Mouse (Mus musculus): Measurements from ENCODE around the gene Cirbp. TPM values are rescaled to one million over a fixed set of nuclear protein-coding genes. Genes with fewer than 3 reads are reported as not detected.
"Not testable (repeated sequence)": the region's sequence is repeated elsewhere in the genome, so short reads cannot be mapped to it uniquely, and the experiment has no call there.

Gene Cirbp
- polyA plus RNA-seq, 1 experiment from 2014 or later: 295 TPM

DNA sequence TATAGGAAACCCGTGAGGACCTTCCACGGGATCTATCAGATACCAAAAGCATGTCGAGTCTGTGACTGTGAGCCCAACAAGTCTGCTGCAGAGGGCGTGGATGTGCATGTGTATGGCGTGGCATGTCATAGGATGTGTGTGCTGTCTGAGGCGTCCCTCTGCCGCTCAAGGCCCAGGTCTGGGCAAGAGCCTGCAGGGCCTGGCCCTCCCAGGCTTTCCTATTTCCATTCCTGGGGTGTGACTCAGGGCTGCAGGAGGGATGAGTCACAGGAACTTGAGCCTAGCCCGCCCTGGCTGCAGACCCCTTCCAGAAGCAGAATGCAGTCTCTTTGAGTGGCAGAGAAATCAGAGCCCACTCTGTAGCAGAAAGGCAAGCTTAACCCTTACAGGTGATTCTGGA lies 2.1 kb upstream of the Cirbp start:
- peaks cover 1% of the 10 kb centered on the region; the same call in 1 of the 2 replicates for H3K36me3 ChIP-seq (ENCODE audit: control insufficient read depth, insufficient read depth, low read length)
- DNase-seq: no peak
- no peaks in the 10 kb centered on the region for H3K9me3 ChIP-seq (ENCODE audit: control insufficient read depth, low read length)
- ATAC-seq (ENCODE audit: low FRiP score, low TSS enrichment): no peak
- H3K27ac ChIP-seq (replicated peaks; ENCODE audit: low read depth, low read length): no peak overlapping the region
- WGBS: 76% methylated on average over 8 of the region's 8 CpGs
- H3K4me2 ChIP-seq (ENCODE audit: low read length): peak overlapping the region; percentile 81
- H3K9ac ChIP-seq (replicated peaks; ENCODE audit: low read length): peak overlapping the region; percentile 57; the same call in 1 of the 2 replicates
- H3K4me1 ChIP-seq (ENCODE audit: control insufficient read depth, insufficient read depth, low read length): peaks cover 42% of the 10 kb centered on the region
- no peak overlapping the region for H3K4me3 ChIP-seq (replicated peaks; ENCODE audit: low read depth, low read length)
- no peaks in the 10 kb centered on the region for H3K27me3 ChIP-seq (ENCODE audit: control insufficient read depth, insufficient read depth, low read length)

DNA sequence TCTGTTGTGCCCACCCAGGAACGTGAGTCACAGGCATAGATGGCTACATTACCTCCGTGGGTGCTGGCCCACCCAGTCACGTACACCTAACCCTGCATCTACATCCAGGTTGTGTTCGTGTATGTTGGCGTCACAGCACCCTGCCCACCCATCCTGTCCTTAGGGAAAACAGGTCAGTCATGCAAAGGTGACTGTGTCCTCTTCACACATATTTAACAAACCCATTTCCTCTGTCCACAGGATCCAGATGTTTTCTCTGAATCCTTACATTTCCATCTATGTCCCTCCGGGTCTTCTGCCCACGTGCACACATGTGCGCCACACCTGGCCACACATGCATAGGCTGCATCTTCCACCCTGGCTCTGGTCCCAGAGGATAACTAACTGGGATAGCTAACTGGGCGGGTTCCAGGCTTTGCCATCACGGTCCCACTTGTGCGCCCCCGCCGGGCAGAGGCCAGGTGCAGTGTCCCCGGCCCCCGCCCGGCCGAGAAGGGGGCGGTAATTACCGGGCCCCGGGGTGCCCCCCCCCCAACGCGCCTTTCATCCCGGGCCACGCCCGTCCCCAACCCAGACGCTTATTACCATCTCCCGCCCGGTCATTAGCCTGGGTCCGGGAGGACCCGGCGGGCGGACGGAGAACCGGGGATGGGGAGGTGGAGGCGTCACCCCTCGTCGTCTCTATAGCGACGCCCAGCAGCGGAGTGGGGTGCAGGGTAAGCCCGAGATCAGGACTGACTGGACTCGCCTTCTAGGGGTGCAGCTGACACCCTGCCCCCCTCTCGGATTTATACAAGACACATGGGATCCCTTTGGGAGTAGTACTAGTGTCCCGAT lies 1.4 kb upstream of the Cirbp start:
- Histone ChIP-seq H3K4me1 (ENCODE audit: control insufficient read depth, insufficient read depth, low read length) (peaks cover 41% of the 10 kb centered on the region), H3K4me3 (replicated peaks; ENCODE audit: low read depth, low read length) (peak overlapping the region; percentile 33), H3K9ac (replicated peaks; ENCODE audit: low read length) (peak overlapping the region; percentile 57), H3K36me3 (ENCODE audit: control insufficient read depth, insufficient read depth, low read length) (no peaks in the 10 kb centered on the region), H3K9me3 (ENCODE audit: control insufficient read depth, low read length) (no peaks in the 10 kb centered on the region), H3K4me2 (ENCODE audit: low read length) (peak overlapping the region; percentile 81), H3K27ac (replicated peaks; ENCODE audit: low read depth, low read length) (peak overlapping the region; percentile 77), H3K27me3 (ENCODE audit: control insufficient read depth, insufficient read depth, low read length) (no peaks in the 10 kb centered on the region)
- ATAC-seq (ENCODE audit: low FRiP score, low TSS enrichment) (peak; percentile 4; the same call in 1 of the 2 replicates), DNase-seq (no peak)
- 10% methylated on average over 44 of the region's 44 CpGs for WGBS

DNA sequence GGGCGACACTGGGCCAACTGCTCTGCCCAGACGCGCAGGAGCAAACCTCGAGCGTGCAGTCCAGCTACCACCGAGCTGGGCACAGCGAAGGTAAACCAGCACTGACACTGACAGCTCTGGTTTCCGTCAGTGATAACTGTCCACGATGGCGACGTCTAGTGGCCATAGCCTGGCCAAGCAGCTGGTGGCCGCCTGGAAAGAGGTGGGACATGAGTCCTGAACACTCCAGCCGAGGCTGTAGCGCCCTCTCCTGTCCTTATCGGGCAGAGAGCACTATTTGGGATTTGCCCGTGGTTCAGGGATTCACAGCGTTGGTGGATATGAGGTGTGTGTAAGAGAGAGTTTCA lies 814 bp upstream of the Cirbp start:
- peak overlapping the region; percentile 33 for H3K4me3 ChIP-seq (replicated peaks; ENCODE audit: low read depth, low read length)
- ATAC-seq (ENCODE audit: low FRiP score, low TSS enrichment): peak; percentile 53
- H3K27me3 ChIP-seq (ENCODE audit: control insufficient read depth, insufficient read depth, low read length): no peaks in the 10 kb centered on the region
- WGBS: under 1% methylated on average over 17 of the region's 17 CpGs
- peaks cover 4% of the 10 kb centered on the region for H3K36me3 ChIP-seq (ENCODE audit: control insufficient read depth, insufficient read depth, low read length)
- DNase-seq: peak; percentile 97
- peak overlapping the region; percentile 81 for H3K4me2 ChIP-seq (ENCODE audit: low read length)
- H3K9me3 ChIP-seq (ENCODE audit: control insufficient read depth, low read length): no peaks in the 10 kb centered on the region
- H3K4me1 ChIP-seq (ENCODE audit: control insufficient read depth, insufficient read depth, low read length): peaks cover 39% of the 10 kb centered on the region
- peak overlapping the region; percentile 77 for H3K27ac ChIP-seq (replicated peaks; ENCODE audit: low read depth, low read length)
- peak overlapping the region; percentile 57 for H3K9ac ChIP-seq (replicated peaks; ENCODE audit: low read length)

DNA sequence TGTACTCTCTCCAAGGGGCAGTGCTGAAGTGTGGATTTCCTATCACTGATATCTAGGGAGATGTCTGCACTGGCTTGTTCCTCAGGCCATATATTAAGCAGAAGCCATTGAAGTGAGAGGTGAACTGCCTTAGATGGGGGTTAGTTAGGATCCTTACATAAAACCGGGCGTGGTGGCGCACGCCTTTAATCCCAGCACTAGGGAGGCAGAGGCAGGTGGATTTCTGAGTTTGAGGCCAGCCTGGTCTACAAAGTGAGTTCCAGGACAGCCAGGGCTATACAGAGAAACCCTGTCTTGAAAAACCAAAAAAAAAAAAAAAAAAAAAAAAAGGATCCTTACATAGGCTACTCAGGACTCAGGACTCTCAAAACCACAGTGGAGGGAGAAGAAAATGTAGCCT lies 351 bp downstream of the Cirbp start:
- DNase-seq; H3K27me3 ChIP-seq (ENCODE audit: control insufficient read depth, insufficient read depth, low read length); ATAC-seq (ENCODE audit: low FRiP score, low TSS enrichment); H3K9me3 ChIP-seq (ENCODE audit: control insufficient read depth, low read length): not testable (repeated sequence)
- peak overlapping the region; percentile 83 for H3K27ac ChIP-seq (replicated peaks; ENCODE audit: low read depth, low read length)
- peak overlapping the region; percentile 27; the same call in 1 of the 2 replicates for H3K9ac ChIP-seq (replicated peaks; ENCODE audit: low read length)
- H3K4me2 ChIP-seq (ENCODE audit: low read length): peak overlapping the region; percentile 81
- H3K36me3 ChIP-seq (ENCODE audit: control insufficient read depth, insufficient read depth, low read length): peaks cover 15% of the 10 kb centered on the region
- H3K4me3 ChIP-seq (replicated peaks; ENCODE audit: low read depth, low read length): peak overlapping the region; percentile 13
- peaks cover 28% of the 10 kb centered on the region for H3K4me1 ChIP-seq (ENCODE audit: control insufficient read depth, insufficient read depth, low read length)
- WGBS: 86% methylated on average over 4 of the region's 4 CpGs

DNA sequence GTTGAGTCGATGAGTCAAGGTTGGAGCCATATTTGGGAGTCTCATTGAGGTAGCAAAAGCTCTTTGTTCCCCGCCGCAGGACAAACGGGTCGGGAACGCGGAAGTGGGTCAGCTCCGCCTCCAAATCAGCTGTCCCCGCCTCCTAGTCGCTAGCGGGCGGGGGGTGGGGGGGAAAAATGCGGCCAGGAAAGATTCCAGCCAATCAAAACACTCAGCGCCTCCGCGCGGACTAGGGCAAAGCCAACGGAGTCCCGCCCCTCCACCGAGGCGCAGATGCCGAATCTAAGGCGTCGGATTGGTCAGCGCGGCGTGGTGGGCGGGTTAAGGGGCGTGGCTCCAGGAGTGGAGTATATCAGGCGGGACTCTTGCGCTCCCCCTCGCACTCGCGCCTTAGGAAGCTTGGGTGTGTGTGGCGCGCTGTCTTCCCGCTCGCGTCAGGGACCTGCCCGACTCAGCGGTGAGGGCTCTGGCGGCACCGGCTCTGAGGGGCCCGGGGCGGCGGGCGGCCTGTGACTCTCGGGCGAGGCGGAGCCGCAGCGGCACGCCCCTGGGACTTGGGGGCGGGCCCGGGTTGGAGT lies 1.8 kb downstream of the Cirbp start:
- Histone ChIP-seq H3K4me2 (ENCODE audit: low read length) (peak overlapping the region; percentile 95), H3K9me3 (ENCODE audit: control insufficient read depth, low read length) (no peaks in the 10 kb centered on the region), H3K27me3 (ENCODE audit: control insufficient read depth, insufficient read depth, low read length) (no peaks in the 10 kb centered on the region), H3K36me3 (ENCODE audit: control insufficient read depth, insufficient read depth, low read length) (peaks cover 29% of the 10 kb centered on the region), H3K4me3 (replicated peaks; ENCODE audit: low read depth, low read length) (peak overlapping the region; percentile 97), H3K27ac (replicated peaks; ENCODE audit: low read depth, low read length) (peak overlapping the region; percentile 99), H3K4me1 (ENCODE audit: control insufficient read depth, insufficient read depth, low read length) (peaks cover 31% of the 10 kb centered on the region), H3K9ac (replicated peaks; ENCODE audit: low read length) (peak overlapping the region; percentile 99)
- WGBS: under 1% methylated on average over 55 of the region's 55 CpGs
- ATAC-seq (ENCODE audit: low FRiP score, low TSS enrichment): peak; percentile 93
- DNase-seq: peak; percentile 99

DNA sequence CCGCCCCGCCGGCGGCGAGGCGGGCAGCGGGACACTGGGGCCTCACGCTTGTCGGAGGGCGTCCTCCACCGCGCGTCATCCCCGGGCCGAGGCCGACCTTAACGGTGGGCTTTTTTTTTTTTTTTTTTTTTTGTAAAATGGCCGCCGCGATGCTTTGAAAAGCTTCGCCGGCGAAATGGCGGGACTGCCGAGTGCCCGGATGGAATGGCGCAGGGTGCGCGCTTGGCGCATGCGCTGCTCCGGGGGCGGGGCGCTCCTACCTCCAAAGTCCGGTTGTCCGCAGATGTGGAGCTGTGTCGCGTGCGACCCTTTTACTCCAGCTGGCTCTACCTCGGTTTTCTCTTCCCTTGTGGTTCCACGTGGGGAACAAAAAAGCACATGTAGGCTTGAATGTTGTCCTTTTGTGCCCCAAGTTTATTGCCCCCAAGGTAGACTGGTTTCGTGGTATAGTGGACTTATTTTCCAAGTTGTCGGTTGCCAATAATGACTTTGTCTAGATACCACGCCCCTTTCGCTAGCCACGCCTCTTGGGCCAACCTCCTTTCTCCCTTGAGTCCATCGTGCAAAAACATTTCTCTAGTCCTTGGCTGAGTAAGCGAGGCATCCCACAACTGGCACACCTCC lies 2.4 kb downstream of the Cirbp start:
- Histone ChIP-seq H3K27me3 (ENCODE audit: control insufficient read depth, insufficient read depth, low read length) (no peaks in the 10 kb centered on the region), H3K36me3 (ENCODE audit: control insufficient read depth, insufficient read depth, low read length) (peaks cover 32% of the 10 kb centered on the region), H3K9ac (replicated peaks; ENCODE audit: low read length) (peak overlapping the region; percentile 99), H3K4me3 (replicated peaks; ENCODE audit: low read depth, low read length) (peak overlapping the region; percentile 97), H3K4me2 (ENCODE audit: low read length) (peak overlapping the region; percentile 95), H3K4me1 (ENCODE audit: control insufficient read depth, insufficient read depth, low read length) (peaks cover 31% of the 10 kb centered on the region), H3K27ac (replicated peaks; ENCODE audit: low read depth, low read length) (peak overlapping the region; percentile 99), H3K9me3 (ENCODE audit: control insufficient read depth, low read length) (no peaks in the 10 kb centered on the region)
- under 1% methylated on average over 48 of the region's 48 CpGs for WGBS
- DNase-seq: peak; percentile 96
- ATAC-seq (ENCODE audit: low FRiP score, low TSS enrichment): peak; percentile 38

DNA sequence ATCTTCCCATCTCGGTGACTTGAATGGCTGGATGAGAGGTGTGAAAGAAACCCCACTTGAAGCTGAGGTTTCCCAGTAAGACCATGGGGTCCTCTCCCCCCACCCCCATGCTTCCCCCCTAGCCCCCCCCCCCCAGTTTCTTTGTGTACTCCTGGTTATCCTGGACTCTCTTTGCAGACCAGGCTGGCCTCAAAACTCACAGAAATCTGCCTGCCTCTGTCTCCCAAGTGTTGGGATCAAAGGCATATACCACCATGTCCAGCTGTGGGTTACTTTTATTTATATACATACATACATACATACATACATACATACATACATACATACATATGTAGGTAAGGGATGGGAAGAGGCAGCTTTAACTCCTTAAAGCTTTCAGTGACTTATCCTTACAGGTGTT lies 3.3 kb downstream of the Cirbp start:
- Histone ChIP-seq H3K27me3 (ENCODE audit: control insufficient read depth, insufficient read depth, low read length) (no peaks in the 10 kb centered on the region), H3K36me3 (ENCODE audit: control insufficient read depth, insufficient read depth, low read length) (peaks cover 32% of the 10 kb centered on the region), H3K27ac (replicated peaks; ENCODE audit: low read depth, low read length) (no peak overlapping the region), H3K9me3 (ENCODE audit: control insufficient read depth, low read length) (no peaks in the 10 kb centered on the region), H3K4me3 (replicated peaks; ENCODE audit: low read depth, low read length) (peak overlapping the region; percentile 97), H3K9ac (replicated peaks; ENCODE audit: low read length) (peak overlapping the region; percentile 99; the same call in 1 of the 2 replicates), H3K4me1 (ENCODE audit: control insufficient read depth, insufficient read depth, low read length) (peaks cover 29% of the 10 kb centered on the region), H3K4me2 (ENCODE audit: low read length) (peak overlapping the region; percentile 95)
- DNase-seq (no peak), ATAC-seq (ENCODE audit: low FRiP score, low TSS enrichment) (no peak)
- 55% methylated on average over 1 of the region's 1 CpGs for WGBS

DNA sequence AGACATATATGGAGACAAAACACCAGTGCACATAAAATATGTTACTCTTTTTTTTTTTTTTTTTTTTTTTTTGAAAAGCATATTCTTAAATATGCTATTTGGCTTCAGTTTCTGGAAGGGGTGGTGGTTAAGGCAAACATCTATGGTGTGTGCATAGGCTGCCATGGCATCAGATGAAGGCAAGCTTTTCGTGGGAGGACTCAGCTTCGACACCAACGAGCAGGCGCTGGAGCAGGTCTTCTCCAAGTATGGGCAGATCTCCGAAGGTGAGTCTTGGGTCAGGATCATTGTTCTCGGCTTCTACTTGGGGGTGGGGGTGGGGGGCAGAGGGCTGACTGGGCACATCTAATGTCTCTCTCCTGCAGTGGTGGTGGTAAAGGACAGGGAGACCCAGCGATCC lies 3.9 kb downstream of the Cirbp start:
- peaks cover 32% of the 10 kb centered on the region for H3K36me3 ChIP-seq (ENCODE audit: control insufficient read depth, insufficient read depth, low read length)
- H3K4me3 ChIP-seq (replicated peaks; ENCODE audit: low read depth, low read length): no peak overlapping the region
- no peak for DNase-seq
- no peaks in the 10 kb centered on the region for H3K27me3 ChIP-seq (ENCODE audit: control insufficient read depth, insufficient read depth, low read length)
- no peak overlapping the region for H3K4me2 ChIP-seq (ENCODE audit: low read length)
- H3K9me3 ChIP-seq (ENCODE audit: control insufficient read depth, low read length): no peaks in the 10 kb centered on the region
- WGBS: 94% methylated on average over 7 of the region's 7 CpGs
- H3K27ac ChIP-seq (replicated peaks; ENCODE audit: low read depth, low read length): 0 out of 2 replicates have a peak overlapping the region, but pooled peaks have one; percentile 3
- H3K4me1 ChIP-seq (ENCODE audit: control insufficient read depth, insufficient read depth, low read length): peaks cover 24% of the 10 kb centered on the region
- ATAC-seq (ENCODE audit: low FRiP score, low TSS enrichment): no peak
- H3K9ac ChIP-seq (replicated peaks; ENCODE audit: low read length): no peak overlapping the region
